Mouse (Mus musculus): ENCODE data around the gene Tagln. TPM values are rescaled to one million over a fixed set of nuclear protein-coding genes. Genes with fewer than 3 reads are reported as not detected.

Gene Tagln
- polyA plus RNA-seq, 1 experiment from 2014 or later = 24.1 TPM

GRCm38 (mm10) chr9:45905811-45906237 lies 30.0 kb downstream of the Tagln start:
- H3K36me3 ChIP-seq (ENCODE audit: control insufficient read depth, insufficient read depth, low read length) = peaks cover 9% of the 10 kb centered on the region; the same call in 1 of the 2 replicates

GRCm38 (mm10) chr9:45905196-45905595 lies 30.7 kb downstream of the Tagln start:
- Histone ChIP-seq H3K27me3 (replicated peaks; ENCODE audit: control insufficient read depth, insufficient read depth, low read length) (no peaks in the 10 kb centered on the region), H3K4me3 (ENCODE audit: low read depth, low read length) (peak overlapping the region; percentile 90), H3K4me2 (peak overlapping the region; percentile 79), H3K36me3 (ENCODE audit: control insufficient read depth, insufficient read depth, low read length) (peaks cover 9% of the 10 kb centered on the region; the same call in 1 of the 2 replicates), H3K9ac (ENCODE audit: low read depth, low read length) (no peak overlapping the region), H3K4me1 (replicated peaks; ENCODE audit: control insufficient read depth, insufficient read depth, low read length) (peaks cover 12% of the 10 kb centered on the region), H3K9me3 (ENCODE audit: control insufficient read depth, low read length) (no peaks in the 10 kb centered on the region), H3K27ac (ENCODE audit: low read depth, low read length) (no peak overlapping the region)
- ATAC-seq (replicated peaks; ENCODE audit: low FRiP score) (no peak), DNase-seq (ENCODE audit: low spot score) (no peak)
- WGBS = 69% methylated on average over 4 of the region's 4 CpGs

More at GRCm38 (mm10) chr9:45905811-45906237, 30.0 kb downstream of the Tagln start:
- H3K27me3 ChIP-seq (replicated peaks; ENCODE audit: control insufficient read depth, insufficient read depth, low read length) = no peaks in the 10 kb centered on the region
- 0% methylated on average over 20 of the region's 27 CpGs for WGBS
- H3K4me1 ChIP-seq (replicated peaks; ENCODE audit: control insufficient read depth, insufficient read depth, low read length) = peaks cover 12% of the 10 kb centered on the region
- no peaks in the 10 kb centered on the region for H3K9me3 ChIP-seq (ENCODE audit: control insufficient read depth, low read length)
- H3K27ac ChIP-seq (ENCODE audit: low read depth, low read length) = peak overlapping the region; percentile 91
- DNase-seq (ENCODE audit: low spot score) = peak; percentile 63
- H3K9ac ChIP-seq (ENCODE audit: low read depth, low read length) = peak overlapping the region; percentile 91
- peak; percentile 34 for ATAC-seq (replicated peaks; ENCODE audit: low FRiP score)
- H3K4me2 ChIP-seq = peak overlapping the region; percentile 79
- peak overlapping the region; percentile 90 for H3K4me3 ChIP-seq (ENCODE audit: low read depth, low read length)

GRCm38 (mm10) chr9:45893681-45894080 lies 42.2 kb downstream of the Tagln start:
- Histone ChIP-seq H3K27ac (ENCODE audit: low read depth, low read length) (no peak overlapping the region), H3K4me2 (no peak overlapping the region), H3K9me3 (ENCODE audit: control insufficient read depth, low read length) (no peaks in the 10 kb centered on the region), H3K27me3 (replicated peaks; ENCODE audit: control insufficient read depth, insufficient read depth, low read length) (no peaks in the 10 kb centered on the region), H3K4me1 (replicated peaks; ENCODE audit: control insufficient read depth, insufficient read depth, low read length) (no peaks in the 10 kb centered on the region), H3K4me3 (ENCODE audit: low read depth, low read length) (no peak overlapping the region), H3K36me3 (ENCODE audit: control insufficient read depth, insufficient read depth, low read length) (peaks cover 2% of the 10 kb centered on the region; the same call in 1 of the 2 replicates), H3K9ac (ENCODE audit: low read depth, low read length) (no peak overlapping the region)
- DNase-seq (ENCODE audit: low spot score) = no peak
- no peak for ATAC-seq (replicated peaks; ENCODE audit: low FRiP score)

Small RNA genes lying within 50 kb of the gene (microRNA-seq; reads per million reads assigned to microRNA genes)
- not detected for gene Mir7087 (ENCODE audit: borderline number of aligned reads)

Other genes with a start within 250 kb of the Tagln start
- 10.3 and 12.9 TPM in 2 replicates for gene Cep164, start 107.4 kb downstream of the Tagln start, polyA plus RNA-seq (2014; fragmentation: Nextera tagmentation; extraction: Ambion mirVana)
- gene Bace1, start 97.5 kb downstream of the Tagln start, polyA plus RNA-seq (2014; fragmentation: Nextera tagmentation; extraction: Ambion mirVana) = 12.9 and 14.6 TPM in 2 replicates
- 12.2 and 13.6 TPM in 2 replicates for gene Pcsk7, start 29.6 kb downstream of the Tagln start, polyA plus RNA-seq (2014; fragmentation: Nextera tagmentation; extraction: Ambion mirVana)
- 33.7 and 37.3 TPM in 2 replicates for gene Rnf214, start 29.1 kb downstream of the Tagln start, polyA plus RNA-seq (2014; fragmentation: Nextera tagmentation; extraction: Ambion mirVana)
- gene Sidt2, start 19.2 kb upstream of the Tagln start, polyA plus RNA-seq (2014; fragmentation: Nextera tagmentation; extraction: Ambion mirVana) = 34.1 and 36.2 TPM in 2 replicates
- gene Pafah1b2, start 76.6 kb upstream of the Tagln start, polyA plus RNA-seq (2014; fragmentation: Nextera tagmentation; extraction: Ambion mirVana) = 137 and 154 TPM in 2 replicates
- gene Sik3, start 76.8 kb upstream of the Tagln start, polyA plus RNA-seq (2014; fragmentation: Nextera tagmentation; extraction: Ambion mirVana) = 8.6 and 9.5 TPM in 2 replicates

Data from liver, embryonic 11.5 days (tissue).